Mouse (Mus musculus) liver, embryonic 14.5 days (tissue): Measurements from ENCODE around the gene Cd47.

ENCODE experiments used
- CTCF ChIP-seq: IDR thresholded peaks from 2 replicates; pipeline ENCODE4 v1.5.1; 2016; ENCODE audit warnings: antibody characterized with exemption, low read depth, control low read depth
- EP300 ChIP-seq: IDR thresholded peaks from 2 replicates; pipeline ENCODE4 v1.6.1; 2016; ENCODE audit warnings: antibody characterized with exemption, low read depth

DNA sequence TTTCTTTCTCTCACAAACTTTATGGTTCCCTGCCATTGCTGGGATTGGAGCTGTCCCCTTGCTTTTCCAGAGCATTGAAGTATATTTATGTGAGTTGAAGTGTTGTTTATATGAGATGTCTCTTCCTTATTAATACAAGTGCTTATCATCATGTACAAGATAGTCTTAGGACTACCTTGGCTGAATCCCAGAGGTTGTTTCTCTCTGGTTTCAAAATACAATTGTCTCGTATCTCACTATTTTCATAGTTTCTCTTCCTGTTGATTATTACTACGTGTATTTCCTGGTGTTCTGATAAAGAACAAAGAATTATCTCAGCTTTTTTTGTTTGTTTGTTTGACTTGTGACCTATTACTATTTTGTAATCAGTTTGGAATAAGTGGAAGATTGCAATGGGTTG lies 73.6 kb downstream of the Cd47 start:
- no peak for TF ChIP-seq CTCF
- TF ChIP-seq EP300 = no peak
